Comparison of ENCODE assay signal across 8 mouse cellular contexts in genomic region chr10:96213876-96214275, GRCm38 (mm10).
DNase-seq lines count a peak whose midpoint lies in the region; ATAC-seq lines count a peak whose summit lies in the region.

No protein-coding gene starts in this region.

- H3K4me2 ChIP-seq in heart, embryonic 14.5 days (ENCODE audit: low read length): peak overlapping the region; percentile 31
- H3K4me2 ChIP-seq in liver, embryonic 11.5 days: no peak overlapping the region

- H3K27ac ChIP-seq in forebrain, embryonic 10.5 days: peak overlapping the region; percentile 65
- no peak overlapping the region for H3K27ac ChIP-seq in heart, embryonic 14.5 days (replicated peaks in 1 of 2; ENCODE audit: control insufficient read depth in 1 of 2, insufficient read depth in 1 of 2, low read depth in 2 of 2, low read length in 2 of 2)
- no peak overlapping the region for H3K27ac ChIP-seq in liver, embryonic 11.5 days (ENCODE audit: low read depth, low read length)

- DNase-seq in CD4-positive helper T cell, adult 2 months (ENCODE audit: low read depth, low spot score): peak; percentile 87
- peak; percentile 91 for DNase-seq in brain, embryonic 18.5 days (ENCODE audit: low read depth, low spot score)
- DNase-seq in forebrain, embryonic 10.5 days (ENCODE audit: extremely low spot score, low spot score): peak; percentile 87
- DNase-seq in kidney, postnatal 10 days: peak; percentile 96
- DNase-seq in liver, embryonic 11.5 days (ENCODE audit: low spot score): peak; percentile 74
- peak; percentile 95 for DNase-seq in naive thymus-derived CD4-positive, alpha-beta T cell, adult 2 months (ENCODE audit: low read depth)
- peak; percentile 92 for DNase-seq in splenic B cell, adult 2 months (ENCODE audit: low read depth, low spot score)

- H3K4me3 ChIP-seq in forebrain, embryonic 10.5 days: no peak overlapping the region
- H3K4me3 ChIP-seq in heart, embryonic 14.5 days (ENCODE audit: control insufficient read depth in 1 of 2, insufficient read depth in 1 of 2, low read depth in 1 of 2, low read length in 2 of 2): no peak overlapping the region
- no peak overlapping the region for H3K4me3 ChIP-seq in liver, embryonic 11.5 days (ENCODE audit: low read depth, low read length)

- H3K36me3 ChIP-seq in forebrain, embryonic 10.5 days (replicated peaks): no peaks in the 10 kb centered on the region
- H3K36me3 ChIP-seq in heart, embryonic 14.5 days (ENCODE audit: control insufficient read depth, insufficient read depth, low read length): no peaks in the 10 kb centered on the region
- no peaks in the 10 kb centered on the region for H3K36me3 ChIP-seq in liver, embryonic 11.5 days (ENCODE audit: control insufficient read depth, insufficient read depth, low read length)
- H3K36me3 ChIP-seq in splenic B cell, adult 2 months (ENCODE audit: control insufficient read depth, insufficient read depth, low read length, poor library complexity, severe bottlenecking): no peaks in the 10 kb centered on the region

- ATAC-seq in heart, embryonic 14.5 days (ENCODE audit: insufficient number of reproducible peaks, insufficient read depth, low FRiP score, low read depth): peak; percentile 69; the same call in 1 of the 2 replicates
- peak; percentile 67 for ATAC-seq in liver, embryonic 11.5 days (replicated peaks; ENCODE audit: low FRiP score)

- WGBS in forebrain, embryonic 10.5 days: 4% methylated on average over 10 of the region's 10 CpGs
- WGBS in heart, embryonic 14.5 days: 2% methylated on average over 10 of the region's 10 CpGs
- 2% methylated on average over 10 of the region's 10 CpGs for WGBS in liver, embryonic 11.5 days

- H3K27me3 ChIP-seq in forebrain, embryonic 10.5 days (ENCODE audit: poor library complexity, severe bottlenecking): no peaks in the 10 kb centered on the region
- H3K27me3 ChIP-seq in heart, embryonic 14.5 days (ENCODE audit: control insufficient read depth, insufficient read depth, low read length): no peaks in the 10 kb centered on the region
- H3K27me3 ChIP-seq in liver, embryonic 11.5 days (replicated peaks; ENCODE audit: control insufficient read depth, insufficient read depth, low read length): no peaks in the 10 kb centered on the region
- H3K27me3 ChIP-seq in splenic B cell, adult 2 months (ENCODE audit: control insufficient read depth, insufficient read depth, low read length, poor library complexity, severe bottlenecking): no peaks in the 10 kb centered on the region

- no peak overlapping the region for H3K9ac ChIP-seq in heart, embryonic 14.5 days (ENCODE audit: low read length)
- no peak overlapping the region for H3K9ac ChIP-seq in liver, embryonic 11.5 days (ENCODE audit: low read depth, low read length)

- peaks cover 9% of the 10 kb centered on the region for H3K4me1 ChIP-seq in forebrain, embryonic 10.5 days
- peaks cover 2 to 3% of the 10 kb centered on the region in 2 experiments; a peak in 2 of 4 replicates for H3K4me1 ChIP-seq in heart, embryonic 14.5 days (ENCODE audit: control insufficient read depth in 2 of 2, insufficient read depth in 2 of 2, low read length in 2 of 2)
- H3K4me1 ChIP-seq in liver, embryonic 11.5 days (replicated peaks; ENCODE audit: control insufficient read depth, insufficient read depth, low read length): no peaks in the 10 kb centered on the region

- H3K9me3 ChIP-seq in forebrain, embryonic 10.5 days: no peaks in the 10 kb centered on the region
- no peaks in the 10 kb centered on the region for H3K9me3 ChIP-seq in heart, embryonic 14.5 days (ENCODE audit: control insufficient read depth, low read length)
- H3K9me3 ChIP-seq in liver, embryonic 11.5 days (ENCODE audit: control insufficient read depth, low read length): no peaks in the 10 kb centered on the region
